Mouse (Mus musculus) right cerebral cortex, postnatal 36 days (tissue): Measurements from ENCODE around the gene Stxbp1.
A peak's percentile ranks its signal among the peaks of the same experiment; 100 is the strongest.

ENCODE experiments used
- DNase-seq, 2 experiments: peaks; one replicate each; pipeline ENCODE4 v3.0.0; 2022; ENCODE audit warnings: low spot score in 2 of 2, mixed read lengths in 1 of 2

Stxbp1 gene

DNA sequence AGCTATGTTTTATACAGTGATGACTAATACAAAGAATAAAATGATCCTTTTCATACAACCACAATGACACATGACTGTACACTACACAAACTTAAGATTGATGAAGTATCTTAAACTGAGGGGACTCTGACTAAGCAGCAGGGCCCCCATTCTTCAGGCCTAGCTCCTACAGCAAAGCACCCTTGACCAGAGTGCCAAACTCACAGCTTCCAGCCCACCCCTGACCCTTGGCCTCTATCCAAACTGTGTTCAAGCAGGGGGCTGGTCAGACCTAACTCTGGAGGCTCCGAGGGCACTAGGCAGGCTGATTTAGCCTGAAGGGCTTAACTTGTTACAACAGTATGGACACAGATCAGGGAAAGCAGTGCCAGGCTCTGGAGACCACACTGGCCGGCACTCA lies 58.5 kb downstream of the Stxbp1 start:
- no peak for DNase-seq

DNA sequence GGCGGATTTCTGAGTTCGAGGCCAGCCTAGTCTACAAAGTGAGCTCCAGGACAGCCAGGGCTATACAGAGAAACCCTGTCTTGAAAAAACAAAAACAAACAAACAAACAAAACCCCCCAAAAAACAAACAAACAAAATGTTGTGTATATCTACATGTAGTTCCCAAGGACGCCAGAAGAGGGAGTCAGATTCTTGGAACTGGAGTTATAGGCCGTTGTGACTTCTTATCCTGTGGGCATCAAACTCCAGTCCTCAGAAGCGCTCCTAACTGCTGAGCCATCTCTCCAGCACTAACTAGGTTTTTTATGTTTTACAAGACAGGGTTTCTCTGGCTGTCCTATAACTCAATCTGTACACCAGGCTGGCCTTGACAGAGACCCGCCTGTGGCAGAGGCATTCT lies 59.9 kb downstream of the Stxbp1 start:
- DNase-seq, result no peak

DNA sequence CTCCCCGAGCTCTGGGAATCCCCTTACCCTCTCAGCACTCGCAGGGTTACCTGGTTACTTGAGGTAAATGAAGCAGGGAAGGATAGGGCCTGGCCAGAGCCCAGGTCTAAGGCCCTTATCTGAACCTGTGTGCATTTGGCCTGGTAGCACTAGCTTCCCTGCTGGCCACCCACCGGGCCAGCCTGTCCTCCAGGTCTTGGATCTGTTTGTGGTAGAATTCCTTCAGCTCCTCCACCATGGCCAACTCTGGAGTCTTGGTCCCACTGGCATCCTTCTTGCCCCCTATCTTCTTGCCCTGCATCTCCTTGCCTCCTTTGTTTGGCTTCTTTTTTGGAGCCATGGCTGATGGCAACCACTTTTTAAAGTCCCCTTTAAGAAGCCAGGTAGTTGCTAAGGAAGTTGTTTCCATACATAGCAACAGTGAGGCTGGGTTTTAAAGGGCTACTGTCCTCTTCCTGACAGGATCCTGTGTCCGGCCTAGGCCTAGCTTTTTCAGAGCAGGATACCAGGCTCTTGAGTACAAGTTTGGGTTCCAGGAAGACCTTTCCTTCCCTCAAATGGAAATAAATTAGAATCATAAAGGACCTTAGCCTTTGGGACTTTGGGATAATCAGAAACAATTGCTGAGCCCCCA lies 62.9 kb downstream of the Stxbp1 start, which contains the start of gene Cfap157:
TSS of gene Cfap157 (minus strand) at position 381 of the 634 bp plus-strand sequence.
- DNase-seq, result no peak

DNA sequence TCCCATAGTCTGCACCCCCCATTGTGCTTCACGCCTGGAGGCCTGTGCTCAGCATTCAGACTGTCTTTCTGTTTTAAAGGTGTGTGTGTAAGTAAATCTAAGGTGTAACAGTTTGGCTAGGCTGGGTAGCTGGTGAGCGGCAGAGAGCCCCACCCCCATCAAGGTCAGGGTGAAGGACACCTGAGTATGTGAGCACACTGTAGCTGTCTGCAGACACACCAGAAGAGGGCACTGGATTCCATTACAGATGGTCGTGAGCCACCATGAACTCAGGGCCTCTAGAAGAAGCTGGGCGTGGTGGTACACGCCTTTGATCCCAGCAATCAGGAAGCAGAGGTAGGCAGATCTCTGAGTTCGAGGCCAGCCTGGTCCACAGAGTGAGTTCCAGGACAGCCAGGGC lies 65.3 kb downstream of the Stxbp1 start:
- DNase-seq, result no peak

DNA sequence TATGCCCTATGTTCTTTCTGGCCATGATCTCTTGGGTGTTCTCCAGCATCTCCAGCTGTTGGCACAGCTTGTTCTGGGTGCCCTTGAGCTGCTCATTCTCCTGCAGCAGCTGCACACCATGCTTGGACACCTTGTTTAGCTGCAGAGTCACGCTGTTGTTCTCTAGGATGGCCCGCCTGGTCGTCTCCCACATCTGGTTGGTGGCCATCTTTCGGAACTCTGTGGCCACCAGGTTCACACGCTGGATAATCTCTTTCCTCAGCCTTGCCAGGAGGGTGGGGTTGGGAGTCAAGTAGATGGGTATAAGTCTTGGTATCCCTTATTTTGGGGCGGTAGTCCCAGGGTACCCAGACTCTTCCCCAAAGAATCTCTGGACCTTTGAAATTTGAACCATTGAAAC lies 67.3 kb downstream of the Stxbp1 start:
- DNase-seq, result no peak

DNA sequence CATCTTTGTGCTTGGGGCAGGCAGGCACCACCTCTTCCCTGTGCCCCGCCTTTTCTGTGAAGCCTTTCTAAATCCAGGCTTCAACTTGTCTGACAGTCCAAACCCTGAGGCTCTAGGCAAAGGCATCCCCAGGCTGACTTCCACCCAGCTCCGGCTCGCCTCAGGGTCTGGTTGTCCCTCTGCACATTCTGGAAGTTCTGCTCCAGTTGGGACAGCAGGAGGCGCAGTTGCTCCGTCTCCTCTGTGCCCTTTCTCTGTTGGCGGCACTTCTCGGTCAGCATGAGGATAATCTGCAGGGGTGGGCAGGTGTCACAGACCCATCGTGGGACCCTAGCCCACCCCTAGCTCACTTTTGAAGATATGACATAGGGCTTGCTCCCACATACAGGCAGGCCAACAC lies 67.9 kb downstream of the Stxbp1 start:
- no peak for DNase-seq

DNA sequence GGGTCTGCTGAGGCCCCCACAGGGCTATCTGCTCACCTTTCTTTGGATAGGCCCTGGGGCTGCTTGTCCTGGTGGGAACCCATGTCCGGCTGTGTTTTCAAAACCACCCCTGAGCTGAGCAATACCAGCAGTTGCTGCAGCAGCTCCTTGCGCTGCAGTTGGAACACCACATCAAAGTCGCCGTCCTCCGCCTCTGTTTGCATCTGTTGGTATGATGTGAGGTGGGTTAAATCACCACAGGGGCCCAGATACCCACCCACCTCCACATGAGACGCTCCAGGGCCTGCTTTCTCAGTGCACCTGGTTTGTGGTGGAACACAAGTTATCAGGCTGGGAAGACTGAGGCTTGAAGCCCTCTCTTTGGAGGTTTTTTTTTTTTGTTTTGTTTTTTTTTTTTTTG lies 69.0 kb downstream of the Stxbp1 start:
- no peak for DNase-seq

DNA sequence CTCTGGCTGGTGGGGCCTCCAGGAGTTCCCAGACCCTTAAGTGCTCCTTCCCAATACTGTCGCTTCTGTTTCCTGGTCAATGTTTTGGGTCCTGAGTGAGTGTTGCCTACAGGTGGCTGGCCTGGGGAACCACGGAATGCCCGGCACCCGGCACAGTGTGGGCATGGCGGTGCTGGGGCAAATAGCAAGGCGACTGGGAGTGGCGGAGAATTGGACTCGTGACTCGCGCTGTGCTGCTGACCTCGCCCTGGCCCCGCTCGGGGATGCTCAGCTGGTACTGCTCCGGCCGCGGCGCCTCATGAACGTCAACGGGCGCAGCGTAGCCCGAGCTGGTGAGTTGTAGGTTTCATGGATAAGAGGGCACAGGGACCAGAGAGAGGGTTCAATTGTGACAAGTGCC lies 70.9 kb downstream of the Stxbp1 start:
- no peak for DNase-seq

DNA sequence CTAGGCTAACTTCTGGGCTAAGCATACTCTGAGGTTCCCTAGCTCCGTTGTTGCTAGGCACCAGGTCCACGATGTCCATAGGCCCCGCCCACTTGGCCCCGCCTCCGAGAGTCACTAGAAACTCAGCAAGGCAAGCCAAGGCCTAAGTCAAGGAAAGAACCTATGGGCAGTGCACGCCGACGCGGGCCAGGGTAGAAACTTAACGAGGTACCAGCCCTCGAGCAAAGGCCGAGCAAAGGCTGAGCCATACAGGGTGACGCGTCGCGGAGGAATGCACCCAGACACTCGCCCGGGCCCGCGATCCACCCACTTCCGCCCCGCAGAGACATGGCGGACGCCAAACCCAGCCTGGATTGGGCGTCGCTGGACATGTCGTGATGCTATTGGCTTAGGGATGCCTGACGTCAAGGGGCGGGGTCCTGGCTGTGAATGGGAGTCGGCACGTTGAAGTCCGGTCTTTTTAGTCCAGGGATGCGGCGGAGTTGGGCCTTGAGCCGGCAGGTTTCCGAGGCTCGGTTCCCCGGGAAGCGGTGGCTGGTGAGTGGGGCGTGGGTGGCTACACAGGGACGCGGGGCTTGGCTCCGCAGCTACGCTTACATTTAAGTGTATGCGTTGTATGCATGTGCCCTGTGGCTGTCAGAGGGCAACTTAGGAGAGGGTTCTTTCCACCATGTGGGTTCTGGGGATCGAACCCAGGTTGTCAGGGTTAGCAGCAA lies 71.5 kb downstream of the Stxbp1 start, which contains the start of the genes Ttc16 and Ptrh1:
TSS of gene Ttc16 (minus strand) at position 275 of the 716 bp plus-strand sequence.
TSS of gene Ptrh1 (plus strand) at position 428 of the 716 bp plus-strand sequence.
- peak; percentile 96 to 97 for DNase-seq

DNA sequence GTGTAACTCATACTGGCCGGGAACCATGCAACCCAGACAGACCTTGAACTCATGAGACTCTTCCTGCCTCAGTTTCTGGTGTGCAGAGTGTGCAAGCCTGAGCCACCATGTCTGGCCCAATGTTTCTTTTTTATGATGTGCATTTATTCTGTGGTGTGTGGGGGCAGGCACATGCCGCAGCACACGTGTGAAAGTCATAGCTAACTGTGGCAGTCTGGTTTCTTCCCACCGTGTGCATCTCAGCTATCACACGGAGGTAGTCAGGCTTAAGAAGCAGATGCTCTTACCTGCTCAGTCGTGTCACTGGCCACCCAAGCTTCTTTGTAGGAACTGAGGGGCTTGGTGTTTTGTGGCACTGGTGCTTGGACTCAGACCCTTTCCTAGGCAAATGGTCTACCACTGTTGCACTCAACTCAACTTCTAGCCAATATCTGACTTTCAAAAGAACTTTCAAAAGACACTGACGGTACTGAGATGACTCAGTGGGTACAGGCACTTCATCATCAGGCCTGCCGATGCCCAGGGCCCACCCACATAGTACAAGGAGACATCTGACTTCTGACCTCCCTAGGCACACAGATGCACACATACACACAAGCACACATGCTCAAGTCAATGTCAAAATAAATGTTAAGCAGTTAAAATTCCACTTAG lies 74.3 kb downstream of the Stxbp1 start:
- no peak for DNase-seq

DNA sequence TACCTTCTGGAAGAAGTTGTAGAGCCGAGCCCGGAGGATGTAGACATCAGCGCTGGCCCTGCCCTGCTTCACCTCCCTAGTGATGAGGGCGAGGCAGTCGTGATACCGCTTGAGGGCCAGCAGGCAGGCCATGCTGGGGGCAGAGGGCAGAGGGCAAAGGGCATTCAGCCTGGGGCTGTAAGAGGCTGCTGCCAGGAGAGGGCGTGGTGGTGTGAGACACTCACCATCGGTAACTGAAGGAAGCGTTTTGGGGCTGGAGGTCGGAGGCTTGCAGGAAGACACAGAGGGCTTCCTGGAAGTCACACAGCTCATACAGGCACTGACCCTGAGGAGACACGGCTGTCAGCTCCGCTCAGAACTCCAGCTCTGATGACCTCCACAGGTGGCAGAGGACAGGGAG lies 75.2 kb downstream of the Stxbp1 start:
- no peak for DNase-seq

DNA sequence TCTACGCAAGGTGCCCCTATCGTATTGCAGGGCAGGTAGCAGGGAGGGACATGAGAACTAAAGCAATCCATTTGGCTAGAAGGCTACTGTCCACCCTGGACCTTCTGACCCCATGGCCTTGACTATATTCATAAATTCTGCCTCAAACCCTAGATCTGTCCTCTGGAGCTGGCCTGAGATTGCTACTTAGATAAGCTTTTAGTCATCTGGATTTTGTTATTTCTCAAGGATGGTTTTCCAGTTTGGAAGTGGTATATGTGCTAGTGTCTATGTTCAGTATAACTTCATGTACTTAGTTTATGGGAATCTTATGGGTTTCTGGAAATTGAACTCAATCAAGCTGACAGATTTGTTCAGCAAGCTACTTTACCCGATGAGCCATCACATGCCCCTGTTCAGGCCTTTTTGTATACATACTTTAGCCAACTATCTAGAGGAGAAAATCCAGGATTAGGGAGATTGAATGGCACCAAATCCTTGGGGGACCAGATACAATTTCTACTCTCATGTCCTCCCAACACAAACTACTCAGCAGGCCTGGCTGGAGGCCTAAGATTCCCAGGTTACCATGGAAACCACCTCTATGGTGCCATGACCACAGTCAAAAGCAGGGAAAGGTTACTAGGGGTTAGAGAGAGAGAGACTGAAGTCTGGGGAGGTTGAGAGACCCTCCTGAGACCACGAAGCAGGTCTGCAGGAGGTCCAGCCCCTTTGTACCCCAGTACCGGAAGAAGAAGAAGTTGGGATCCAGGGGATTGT lies 77.5 kb downstream of the Stxbp1 start:
- no peak for DNase-seq

DNA sequence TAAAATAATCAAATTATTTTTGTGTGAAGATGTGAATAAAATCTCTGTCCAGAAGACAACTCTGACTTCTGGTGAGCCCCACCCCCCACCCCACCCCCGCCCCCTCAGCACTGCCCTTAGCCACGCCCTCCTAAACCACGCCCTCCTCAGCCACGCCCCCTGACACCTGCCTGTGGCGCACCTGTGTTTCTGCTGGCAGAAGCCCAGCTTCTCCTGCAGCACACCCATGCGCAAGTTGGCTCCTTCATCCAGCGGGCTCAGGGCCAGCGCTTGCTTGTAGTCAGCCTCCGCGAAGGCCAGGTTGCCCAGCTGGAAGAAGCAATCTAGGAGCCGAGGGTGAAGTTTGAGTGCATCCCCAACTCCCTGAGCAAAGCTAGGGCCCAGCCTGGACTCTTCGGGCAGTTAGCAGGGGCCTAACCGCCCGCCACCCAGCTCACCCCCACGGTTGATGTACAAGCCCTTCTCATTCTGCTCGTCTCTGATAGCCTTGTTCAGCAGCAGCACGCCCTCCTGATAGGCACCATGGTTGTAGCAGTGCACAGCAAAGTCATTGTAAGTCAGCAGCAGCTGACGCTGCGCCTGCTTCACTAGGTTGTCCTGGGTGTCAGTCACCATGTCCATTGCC lies 78.3 kb downstream of the Stxbp1 start:
- no peak for DNase-seq

DNA sequence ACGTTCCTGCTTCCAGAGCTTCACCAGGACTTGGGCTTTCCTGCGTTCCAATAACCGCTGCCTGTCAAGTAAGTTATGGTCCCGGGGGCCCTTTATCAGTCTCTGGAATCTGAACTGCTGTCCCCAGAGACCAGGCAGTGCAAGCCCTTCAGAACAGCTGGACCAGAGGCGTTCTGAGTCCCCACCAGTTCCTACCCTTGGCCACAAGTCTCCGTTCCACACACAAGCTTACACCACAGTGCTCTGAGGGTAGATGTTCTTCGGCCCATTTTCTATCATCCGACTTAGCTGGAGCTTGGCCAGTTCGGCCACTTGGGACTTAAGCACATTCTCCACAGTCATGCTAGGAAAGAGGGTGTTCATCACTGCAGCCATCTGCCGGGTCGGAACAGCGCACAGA lies 79.8 kb downstream of the Stxbp1 start:
- no peak for DNase-seq

DNA sequence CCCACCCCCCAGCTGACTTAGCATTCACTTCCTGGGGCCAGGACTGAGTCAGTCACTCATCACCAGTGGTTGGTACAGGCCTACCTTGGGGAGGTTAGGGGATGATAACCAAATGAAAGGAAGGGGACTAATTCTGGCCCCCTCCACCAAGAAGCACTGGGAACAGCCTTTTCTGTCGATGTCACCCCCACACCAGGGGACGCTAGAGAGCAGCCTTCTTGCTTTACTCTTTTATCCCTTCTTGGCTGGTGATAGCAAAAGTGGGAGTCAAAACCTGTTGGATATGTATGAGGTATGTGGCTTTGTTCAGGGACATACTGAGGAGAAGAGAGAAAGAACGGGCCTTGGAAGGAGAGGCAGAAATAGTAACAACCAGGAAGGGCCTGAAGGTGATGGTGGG lies 83.7 kb downstream of the Stxbp1 start:
- DNase-seq, result no peak

DNA sequence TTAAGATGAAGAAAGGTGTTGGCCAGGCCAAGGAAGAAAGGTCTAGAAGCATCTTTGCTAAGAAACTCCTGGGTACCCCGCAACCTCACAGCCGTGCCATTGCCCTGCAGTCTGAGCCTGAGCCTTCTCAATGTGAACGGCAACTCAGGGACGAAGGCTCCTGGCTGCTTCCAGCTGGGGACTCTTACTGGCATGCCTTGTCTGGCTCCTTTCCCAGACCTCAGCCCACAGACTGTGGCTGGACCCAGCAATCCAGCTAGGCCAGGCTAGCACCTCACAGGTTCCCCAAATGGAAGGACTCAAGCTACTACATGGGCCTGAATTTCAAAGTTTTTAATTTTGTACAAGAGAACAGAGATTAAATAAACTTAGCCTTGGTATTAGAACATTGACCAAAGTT lies 85.2 kb downstream of the Stxbp1 start:
- DNase-seq, result no peak

DNA sequence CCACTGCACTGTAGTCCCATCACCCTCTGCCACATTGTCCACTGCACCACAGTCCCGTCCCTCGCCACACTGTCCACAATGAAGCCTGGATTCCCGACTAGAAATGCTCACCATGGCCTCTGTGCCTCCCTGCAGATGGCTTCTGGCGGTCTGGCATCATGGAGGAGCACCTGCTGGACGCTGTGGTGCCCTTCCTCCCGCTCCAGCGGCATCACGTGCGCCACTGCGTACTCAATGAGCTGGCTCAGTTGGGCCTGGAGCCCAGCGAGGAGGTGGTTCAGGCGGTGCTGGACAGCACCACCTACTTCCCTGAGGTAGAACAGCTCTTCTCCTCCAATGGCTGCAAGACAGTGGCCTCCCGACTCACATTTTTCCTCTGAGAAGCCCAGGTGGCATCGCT lies 85.7 kb downstream of the Stxbp1 start:
- no peak for DNase-seq

DNA sequence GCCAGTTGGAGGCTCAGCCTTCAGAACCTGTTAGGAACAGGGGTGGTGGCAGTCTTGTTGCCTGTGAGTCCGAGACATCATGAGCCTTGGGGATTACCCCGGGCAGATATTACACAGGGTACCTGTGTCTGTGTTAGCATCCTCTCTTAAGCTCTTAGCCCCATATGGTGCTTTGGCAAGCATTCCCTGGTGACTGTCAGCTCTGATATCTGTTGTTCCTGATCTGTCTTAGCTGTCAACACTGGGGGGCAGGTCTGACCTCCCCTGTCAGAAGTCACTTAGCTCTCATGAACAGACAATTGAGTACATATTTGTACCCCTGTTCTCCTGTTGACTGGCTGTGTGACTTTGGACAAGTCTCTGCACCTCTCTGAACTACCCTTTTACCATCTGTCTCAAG lies 88.0 kb downstream of the Stxbp1 start:
- no peak for DNase-seq

DNA sequence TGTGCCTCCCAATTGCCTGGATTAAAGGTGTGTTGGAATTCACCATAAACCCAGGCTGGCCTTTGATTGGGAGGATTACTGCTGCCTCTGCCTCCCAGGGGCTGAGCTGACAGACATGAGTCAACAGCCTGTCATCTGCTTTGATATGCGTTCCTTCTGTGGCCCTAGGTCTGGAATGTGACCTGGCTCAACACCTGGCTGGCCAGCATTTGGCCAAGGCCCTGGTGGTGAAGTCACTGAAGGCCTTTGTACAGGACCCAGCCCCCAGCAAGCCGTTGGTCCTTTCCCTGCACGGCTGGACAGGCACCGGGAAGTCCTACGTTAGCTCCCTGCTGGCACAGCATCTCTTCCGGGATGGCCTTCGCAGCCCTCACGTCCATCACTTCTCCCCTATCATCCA lies 88.5 kb downstream of the Stxbp1 start:
- DNase-seq, result no peak

DNA sequence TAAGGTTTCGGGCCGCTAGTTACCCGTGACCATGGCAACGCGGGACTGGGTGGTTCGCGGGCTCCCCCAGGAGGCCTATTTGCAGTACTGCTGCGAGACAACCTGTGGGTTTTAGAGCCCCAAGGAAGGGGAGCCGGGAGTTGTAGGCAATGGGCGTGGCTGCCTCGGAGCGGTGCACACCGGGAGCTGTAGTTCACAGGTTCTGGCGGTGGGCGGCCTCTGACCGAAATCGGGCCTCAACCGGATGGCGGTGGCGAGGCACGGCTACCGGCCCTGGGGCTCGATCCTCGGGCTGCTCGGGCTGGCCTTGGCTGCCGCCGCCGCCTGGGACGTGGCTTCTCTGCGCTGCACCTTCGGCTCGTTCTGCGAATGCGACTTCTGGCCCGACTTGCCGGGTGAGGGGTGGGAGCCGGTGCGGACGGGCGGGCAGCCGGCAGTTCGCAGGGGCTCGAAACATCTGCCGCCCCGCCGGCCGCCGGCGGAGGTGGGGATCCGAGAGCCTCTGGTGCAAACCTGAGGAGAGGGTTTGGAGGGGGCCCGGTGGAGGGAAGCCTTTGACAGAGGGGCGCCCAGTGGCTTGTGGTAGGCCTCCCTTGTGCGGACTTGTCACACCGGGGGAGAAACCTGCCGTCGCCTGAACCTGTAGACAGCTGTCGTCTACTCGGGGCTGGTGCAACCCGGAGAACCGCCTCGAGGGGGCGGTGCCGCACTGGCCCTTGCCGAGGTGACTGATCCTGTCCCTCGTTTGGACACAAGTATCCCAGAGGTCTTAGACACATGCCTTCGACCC lies 89.8 kb downstream of the Stxbp1 start, which contains the start of gene Tor2a:
TSS of gene Tor2a (plus strand) at position 179 of the 790 bp plus-strand sequence.
- DNase-seq, result peak; percentile 95 to 97

DNA sequence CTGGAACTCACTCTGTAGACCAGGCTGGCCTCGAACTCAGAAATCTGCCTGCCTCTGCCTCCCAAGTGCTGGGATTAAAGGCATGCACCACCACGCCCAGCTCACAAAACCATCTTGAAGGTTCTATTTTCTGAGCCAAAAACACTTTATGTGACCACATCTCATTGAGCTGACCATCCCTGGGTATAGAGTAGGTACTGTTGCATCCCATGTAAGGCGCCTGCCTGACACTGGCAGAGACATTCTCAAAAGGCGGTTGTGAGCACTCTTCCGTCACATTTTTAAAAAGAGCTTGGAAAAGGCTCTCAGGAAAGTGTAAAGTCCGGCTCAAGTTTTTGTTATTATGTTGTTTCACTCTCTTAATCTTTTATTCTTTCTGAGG lies 90.4 kb downstream of the Stxbp1 start:
- no peak for DNase-seq
